Comparison of ENCODE assay signal across 14 mouse cellular contexts in the genomic region with DNA sequence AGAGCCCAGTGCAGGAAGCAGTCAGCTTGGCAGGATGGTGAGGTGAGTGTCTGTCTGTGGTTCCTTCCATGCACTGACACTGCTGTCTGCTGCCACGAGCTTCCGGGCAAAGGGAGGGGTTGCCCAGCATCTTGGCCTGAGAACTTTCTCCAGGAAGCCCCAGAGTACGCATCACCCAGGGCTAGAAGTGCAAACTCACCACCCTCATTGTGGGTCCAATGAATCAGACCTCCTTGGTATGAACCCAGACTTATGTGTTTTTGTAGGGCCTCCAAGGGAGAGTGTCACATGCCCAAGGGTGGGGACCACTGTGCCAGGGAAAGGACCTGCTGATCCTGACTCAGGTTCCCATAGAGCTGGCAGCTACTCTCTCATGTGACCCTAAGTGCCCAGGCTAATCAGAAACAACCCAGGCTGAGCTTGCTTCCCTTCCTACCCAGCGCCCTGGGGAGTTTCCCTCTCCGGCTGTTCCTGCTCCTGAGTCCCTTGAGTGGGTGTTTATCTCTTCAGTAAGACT. TPM values are rescaled to one million over a fixed set of nuclear protein-coding genes. Genes with fewer than 3 reads are reported as not detected.
DNase-seq lines count a peak whose midpoint lies in the region; ATAC-seq lines count a peak whose summit lies in the region.
"Had no signal": no experiment of that assay in that cellular context is flagged by ENCODE, and none has a peak within 500 bp of the region (broad histone marks: within the 10 kb centered on the region; RNA-seq: fewer than 3 reads in every experiment).

No protein-coding gene starts in this region.

- H3K4me1 ChIP-seq in kidney, embryonic 16.5 days (ENCODE audit: insufficient read depth, low read length), result peaks cover 45% of the 10 kb centered on the region
- peaks cover 70% of the 10 kb centered on the region for H3K4me1 ChIP-seq in embryonic facial prominence, embryonic 10.5 days

- H3K9me3 ChIP-seq in kidney, embryonic 16.5 days (ENCODE audit: low read length), result no peaks in the 10 kb centered on the region
- no peaks in the 10 kb centered on the region for H3K9me3 ChIP-seq in embryonic facial prominence, embryonic 10.5 days
- H3K9me3 ChIP-seq: midbrain, embryonic 10.5 days had no signal

- no peaks in the 10 kb centered on the region for H3K36me3 ChIP-seq in kidney, embryonic 16.5 days (ENCODE audit: insufficient read depth, low read length)
- H3K36me3 ChIP-seq in embryonic facial prominence, embryonic 10.5 days (replicated peaks), result peaks cover 9% of the 10 kb centered on the region; the same call in 1 of the 2 replicates

- H3K27me3 ChIP-seq in kidney, embryonic 16.5 days (ENCODE audit: insufficient read depth, low read length), result no peaks in the 10 kb centered on the region
- no peaks in the 10 kb centered on the region for H3K27me3 ChIP-seq in embryonic facial prominence, embryonic 10.5 days (replicated peaks; ENCODE audit: low read depth, poor library complexity, severe bottlenecking)

- no peak overlapping the region for H3K27ac ChIP-seq in kidney, embryonic 16.5 days (ENCODE audit: low read length)
- H3K27ac ChIP-seq in embryonic facial prominence, embryonic 10.5 days (replicated peaks), result no peak overlapping the region
- H3K27ac ChIP-seq: midbrain, embryonic 10.5 days had no signal

- WGBS in kidney, embryonic 16.5 days, result 66% methylated on average over 5 of the region's 5 CpGs
- WGBS in embryonic facial prominence, embryonic 10.5 days, result 71% methylated on average over 5 of the region's 5 CpGs

- peak; percentile 59; the same call in 1 of the 2 replicates for ATAC-seq in frontal cortex, adult (ENCODE audit: low TSS enrichment)
- peak; percentile 79 for ATAC-seq in activated CD4-positive, CD25-positive, alpha-beta regulatory T cell, adult 4 months
- ATAC-seq in kidney, embryonic 16.5 days (ENCODE audit: low FRiP score, low TSS enrichment), result no peak
- ATAC-seq: intestine, embryonic 16.5 days had no signal

- H3K4me2 ChIP-seq in kidney, embryonic 16.5 days (replicated peaks; ENCODE audit: low read depth, low read length), result no peak overlapping the region
- H3K4me2 ChIP-seq: liver, embryonic 11.5 days had no signal

- H3K4me3 ChIP-seq in kidney, embryonic 16.5 days (ENCODE audit: low read length), result no peak overlapping the region
- no peak overlapping the region for H3K4me3 ChIP-seq in embryonic facial prominence, embryonic 10.5 days
- H3K4me3 ChIP-seq: midbrain, embryonic 10.5 days had no signal

- DNase-seq in frontal cortex, postnatal 14 days (ENCODE audit: low spot score in 2 of 2), result no peak
- DNase-seq in 3134 (ENCODE audit: extremely low read depth, insufficient read length, low spot score), result peak; percentile 88
- peak; percentile 57 for DNase-seq in heart, postnatal 4 days
- no peak for DNase-seq in yolk sac, embryonic 10.5 days (ENCODE audit: low spot score)
- no peak for DNase-seq in embryonic facial prominence, embryonic 10.5 days (ENCODE audit: low spot score)
- DNase-seq: B cell, adult 2 months; cerebellum, adult 11 months; layer of hippocampus, postnatal 36 days had no signal

- H3K9ac ChIP-seq in kidney, embryonic 16.5 days (replicated peaks; ENCODE audit: low read length), result no peak overlapping the region

RNA-seq across cellular contexts. Expression of a gene that starts 7.0 kb away (rescaled TPM):
- not detected for polyA plus RNA-seq in activated CD4-positive, CD25-positive, alpha-beta regulatory T cell, adult 4 months (2017; shearing (Covaris generic))
- under 1 TPM; 0.26 to 0.38 TPM for total RNA-seq in heart, postnatal 4 days (2021)
- polyA plus RNA-seq in kidney, embryonic 16.5 days (2015; fragmentation: Nextera tagmentation; extraction: Ambion mirVana), result 0.32 and 0.42 TPM in 2 replicates
- polyA plus RNA-seq in embryonic facial prominence, embryonic 10.5 days (2016; fragmentation: Nextera tagmentation; extraction: Ambion mirVana), result 0.05 TPM in 1 of 2 replicates, not detected in the other
- total RNA-seq: layer of hippocampus, postnatal 36 days had no signal
- polyA plus RNA-seq: liver, embryonic 11.5 days had no signal

RNA-seq across cellular contexts. Expression of a gene that starts 28.8 kb away (rescaled TPM):
- polyA plus RNA-seq in activated CD4-positive, CD25-positive, alpha-beta regulatory T cell, adult 4 months (2017; shearing (Covaris generic)), result not detected
- total RNA-seq in heart, postnatal 4 days (2021), result 10 to 100 TPM in 1 of 2 experiments, 1 to 10 TPM in 1; 8.1 to 10.6 TPM
- polyA plus RNA-seq in kidney, embryonic 16.5 days (2015; fragmentation: Nextera tagmentation; extraction: Ambion mirVana), result 7.5 and 8.3 TPM in 2 replicates
- 0.45 and 0.72 TPM in 2 replicates for polyA plus RNA-seq in embryonic facial prominence, embryonic 10.5 days (2016; fragmentation: Nextera tagmentation; extraction: Ambion mirVana)

RNA-seq across cellular contexts. Expression of a gene that starts 47.3 kb away (rescaled TPM):
- polyA plus RNA-seq in activated CD4-positive, CD25-positive, alpha-beta regulatory T cell, adult 4 months (2017; shearing (Covaris generic)), result not detected
- total RNA-seq in heart, postnatal 4 days (2021), result under 1 TPM; 0.10 to 0.41 TPM
- polyA plus RNA-seq in kidney, embryonic 16.5 days (2015; fragmentation: Nextera tagmentation; extraction: Ambion mirVana), result 3.1 TPM in 2 replicates
- polyA plus RNA-seq in embryonic facial prominence, embryonic 10.5 days (2016; fragmentation: Nextera tagmentation; extraction: Ambion mirVana), result 0.34 and 0.95 TPM in 2 replicates
- polyA plus RNA-seq: liver, embryonic 11.5 days had no signal

RNA-seq across cellular contexts. Expression of a gene that starts 56.4 kb away (rescaled TPM):
- 10 to 100 TPM; 21.3 to 23.3 TPM for polyA plus RNA-seq in activated CD4-positive, CD25-positive, alpha-beta regulatory T cell, adult 4 months (2017; shearing (Covaris generic))
- 10 to 100 TPM; 42.4 to 51.9 TPM for total RNA-seq in heart, postnatal 4 days (2021)
- polyA plus RNA-seq in kidney, embryonic 16.5 days (2015; fragmentation: Nextera tagmentation; extraction: Ambion mirVana), result 83.9 and 97.6 TPM in 2 replicates
- polyA plus RNA-seq in embryonic facial prominence, embryonic 10.5 days (2016; fragmentation: Nextera tagmentation; extraction: Ambion mirVana), result 144 and 151 TPM in 2 replicates

RNA-seq across cellular contexts. Expression of a gene that starts 58.1 kb away (rescaled TPM):
- polyA plus RNA-seq in activated CD4-positive, CD25-positive, alpha-beta regulatory T cell, adult 4 months (2017; shearing (Covaris generic)), result 1 to 10 TPM; 1.2 to 1.3 TPM
- not detected for total RNA-seq in heart, postnatal 4 days (2021)
- 1.2 and 1.3 TPM in 2 replicates for polyA plus RNA-seq in kidney, embryonic 16.5 days (2015; fragmentation: Nextera tagmentation; extraction: Ambion mirVana)
- polyA plus RNA-seq in embryonic facial prominence, embryonic 10.5 days (2016; fragmentation: Nextera tagmentation; extraction: Ambion mirVana), result 1.3 and 1.8 TPM in 2 replicates

Comparison
In these comparisons a context has a peak if more than half of its experiments do, and no peak if none do; other contexts are left out.
1. DNase-seq: peak in 3134 (single experiment) and heart, postnatal 4 days (single experiment); none in frontal cortex, postnatal 14 days (0 of 2), yolk sac, embryonic 10.5 days (single experiment) and embryonic facial prominence, embryonic 10.5 days (single experiment).